21 mouse cellular contexts compared by ENCODE assay signal in the genomic region with DNA sequence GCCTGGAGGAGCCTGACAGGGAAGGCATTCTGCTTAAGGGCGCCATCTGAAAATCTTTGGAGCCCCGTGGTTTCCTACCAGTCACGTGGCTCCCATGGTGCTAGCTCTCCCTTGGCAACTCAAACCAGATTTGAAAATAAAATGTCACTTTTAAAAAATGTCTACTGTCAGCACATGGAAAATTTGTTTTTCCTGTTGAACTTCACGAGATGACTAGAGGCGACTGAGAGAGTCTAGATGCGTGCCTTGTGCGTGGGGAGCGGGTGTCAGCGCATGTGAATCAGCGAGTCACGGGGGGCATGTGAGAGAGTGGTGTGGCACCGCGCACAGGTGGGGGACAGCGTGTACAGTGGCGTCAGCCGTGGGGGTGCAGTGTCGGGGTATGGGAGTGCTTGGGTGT. TPM values are rescaled to one million over a fixed set of nuclear protein-coding genes. Genes with fewer than 3 reads are reported as not detected.
DNase-seq lines count a peak whose midpoint lies in the region.
"Had no signal": no experiment of that assay in that cellular context is flagged by ENCODE, and none has a peak within 500 bp of the region (broad histone marks: within the 10 kb centered on the region; RNA-seq: fewer than 3 reads in every experiment).

No protein-coding gene starts in this region.

- H3K36me3 ChIP-seq in limb, embryonic 10.5 days = no peaks in the 10 kb centered on the region
- H3K36me3 ChIP-seq: heart, embryonic 13.5 days; midbrain, embryonic 13.5 days; neural tube, embryonic 15.5 days had no signal

- no peaks in the 10 kb centered on the region for H3K27me3 ChIP-seq in limb, embryonic 10.5 days (ENCODE audit: low read depth, poor library complexity, severe bottlenecking)
- H3K27me3 ChIP-seq: heart, embryonic 13.5 days; midbrain, embryonic 13.5 days; neural tube, embryonic 15.5 days had no signal

- H3K9me3 ChIP-seq in limb, embryonic 10.5 days (replicated peaks) = no peaks in the 10 kb centered on the region

- H3K4me3 ChIP-seq in limb, embryonic 10.5 days = no peak overlapping the region
- H3K4me3 ChIP-seq: heart, embryonic 13.5 days; midbrain, embryonic 13.5 days; myocyte; neural tube, embryonic 15.5 days had no signal

- no peak overlapping the region for H3K27ac ChIP-seq in limb, embryonic 10.5 days
- H3K27ac ChIP-seq: heart, embryonic 13.5 days; midbrain, embryonic 13.5 days; neural tube, embryonic 15.5 days had no signal

- 93% methylated on average over 17 of the region's 17 CpGs for WGBS in limb, embryonic 10.5 days

- intact Hi-C loops in left cerebral cortex, postnatal 4 days (cut with DNase I) = no loop called here
- intact Hi-C loops in left cerebral cortex, postnatal 10 days (cut with DNase I) = no loop called here

- peak; percentile 7 for DNase-seq in left cerebral cortex, adult 11 months (ENCODE audit: low spot score)
- DNase-seq in left cerebral cortex, postnatal 4 days = no peak
- peak; percentile 19 to 31 for DNase-seq in frontal cortex, postnatal 10 days (ENCODE audit: low spot score in 2 of 2)
- peak; percentile 11 to 38 for DNase-seq in left cerebral cortex, postnatal 10 days (ENCODE audit: extremely low spot score in 1 of 2, low spot score in 2 of 2)
- peak; percentile 32 to 38 for DNase-seq in right cerebral cortex, postnatal 36 days (ENCODE audit: low spot score in 2 of 2)
- DNase-seq in limb, embryonic 10.5 days (ENCODE audit: low spot score) = no peak
- DNase-seq in ovary, postnatal 36 days (ENCODE audit: low spot score) = no peak
- DNase-seq: adrenal gland, postnatal 36 days; heart, postnatal 36 days; kidney, postnatal 14 days; lung, embryonic 14.5 days; lung, postnatal 4 days had no signal

- H3K4me1 ChIP-seq in limb, embryonic 10.5 days = no peaks in the 10 kb centered on the region
- H3K4me1 ChIP-seq: heart, embryonic 13.5 days; midbrain, embryonic 13.5 days; neural tube, embryonic 15.5 days had no signal

RNA-seq across cellular contexts. Expression of a gene that starts 27.1 kb away (rescaled TPM):
- total RNA-seq in left cerebral cortex, postnatal 4 days (2021) = not detected
- not detected for total RNA-seq in left cerebral cortex, postnatal 10 days (2021)
- not detected in 2 replicates for polyA plus RNA-seq in limb, embryonic 10.5 days (2016; fragmentation: Nextera tagmentation; extraction: Ambion mirVana)
- total RNA-seq: adrenal gland, postnatal 36 days; gastrocnemius, postnatal 4 days; heart, postnatal 36 days had no signal
- polyA plus RNA-seq: embryonic facial prominence, embryonic 14.5 days; heart, embryonic 13.5 days; intestine, postnatal 0 days; liver, embryonic 11.5 days; lung, embryonic 14.5 days; midbrain, embryonic 13.5 days; myocyte; urinary bladder, adult 2 months had no signal

RNA-seq across cellular contexts. Expression of a gene that starts 42.3 kb away (rescaled TPM):
- 100 to 1,000 TPM; 150 to 161 TPM for total RNA-seq in left cerebral cortex, postnatal 4 days (2021)
- 100 to 1,000 TPM; 174 to 184 TPM for total RNA-seq in left cerebral cortex, postnatal 10 days (2021)
- 0.13 TPM in 1 of 2 replicates, not detected in the other for polyA plus RNA-seq in limb, embryonic 10.5 days (2016; fragmentation: Nextera tagmentation; extraction: Ambion mirVana)
- total RNA-seq: gastrocnemius, postnatal 4 days; heart, postnatal 36 days had no signal
- polyA plus RNA-seq: liver, embryonic 11.5 days; myocyte had no signal

Comparison
In these comparisons a context has a peak if more than half of its experiments do, and no peak if none do; other contexts are left out.
1. DNase-seq: peak in left cerebral cortex, adult 11 months (single experiment), frontal cortex, postnatal 10 days (2 of 2), left cerebral cortex, postnatal 10 days (2 of 2) and right cerebral cortex, postnatal 36 days (2 of 2); none in left cerebral cortex, postnatal 4 days (single experiment), limb, embryonic 10.5 days (single experiment) and ovary, postnatal 36 days (single experiment).